Mouse (Mus musculus) fibroblast of lung, adult 2 months (primary cell): ENCODE data around the gene Eif3k.

Experiments
- DNase-seq: peaks from one replicate; pipeline ENCODE4 v3.0.0-alpha.2; 2011; ENCODE audit warnings: low read depth

Gene Eif3k

GRCm38 (mm10) chr7:28939418-28940183 is 42.1 kb downstream of the Eif3k start:
- DNase-seq: no peak

- DNase-seq: no peak
Measured at GRCm38 (mm10) chr7:28938654-28939053, 43.0 kb downstream of the Eif3k start.

GRCm38 (mm10) chr7:28936787-28937186 is 44.9 kb downstream of the Eif3k start:
- DNase-seq: no peak

- no peak for DNase-seq
Measured at GRCm38 (mm10) chr7:28933825-28934224, 47.8 kb downstream of the Eif3k start.

GRCm38 (mm10) chr7:28932421-28933041 is 49.1 kb downstream of the Eif3k start:
- DNase-seq: no peak

GRCm38 (mm10) chr7:28931695-28932039 is 50.0 kb downstream of the Eif3k start:
- DNase-seq: no peak

GRCm38 (mm10) chr7:28931032-28931694 is 50.5 kb downstream of the Eif3k start:
- DNase-seq: peak; percentile 70

GRCm38 (mm10) chr7:28930320-28931031 is 51.2 kb downstream of the Eif3k start:
- peak; percentile 84 for DNase-seq

- DNase-seq: no peak
Measured at GRCm38 (mm10) chr7:28929381-28929780, 52.3 kb downstream of the Eif3k start.

GRCm38 (mm10) chr7:28926172-28926571 is 55.5 kb downstream of the Eif3k start:
- DNase-seq: no peak

- peak; percentile 76 for DNase-seq
Measured at GRCm38 (mm10) chr7:28925317-28925716, 56.3 kb downstream of the Eif3k start.

- DNase-seq: no peak
Measured at GRCm38 (mm10) chr7:28924802-28925201, 56.9 kb downstream of the Eif3k start.

GRCm38 (mm10) chr7:28923865-28924291 is 57.8 kb downstream of the Eif3k start:
- DNase-seq: no peak

- no peak for DNase-seq
Measured at GRCm38 (mm10) chr7:28922606-28923005, 59.1 kb downstream of the Eif3k start.

GRCm38 (mm10) chr7:28921722-28922465 is 59.8 kb downstream of the Eif3k start:
- no peak for DNase-seq
